In the genomic region with DNA sequence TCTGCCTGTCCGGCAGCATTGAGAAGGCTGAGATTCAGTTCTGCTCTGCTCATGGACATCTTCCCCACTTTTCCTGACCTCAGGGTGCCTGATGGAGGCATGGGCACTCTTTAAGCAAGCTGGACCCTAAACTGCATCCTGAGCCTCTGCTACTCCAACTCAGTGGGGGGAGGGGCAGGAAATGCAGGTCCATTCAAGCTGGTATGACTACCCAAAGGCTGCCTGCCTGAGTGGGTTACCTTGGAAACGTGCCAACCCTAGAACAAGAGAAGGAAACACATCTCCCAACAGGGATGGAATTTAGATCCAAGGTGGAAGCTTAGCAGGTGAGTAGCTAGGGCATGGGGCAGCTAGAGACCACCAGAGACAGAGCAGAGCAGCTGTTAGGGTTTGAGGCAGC, we compare ENCODE assay signal across 21 mouse cellular contexts. TPM values are rescaled to one million over a fixed set of nuclear protein-coding genes. Genes with fewer than 3 reads are reported as not detected.
DNase-seq lines count a peak whose midpoint lies in the region; ATAC-seq and TF ChIP-seq lines count a peak whose summit lies in the region.
"Had no signal": no experiment of that assay in that cellular context is flagged by ENCODE, and none has a peak within 500 bp of the region (broad histone marks: within the 10 kb centered on the region; RNA-seq: fewer than 3 reads in every experiment).

No protein-coding gene starts in this region.

- no peak overlapping the region for H3K4me2 ChIP-seq in embryonic facial prominence, embryonic 14.5 days (ENCODE audit: low read depth, low read length)
- H3K4me2 ChIP-seq in kidney, postnatal 0 days (ENCODE audit: low read length) = no peak overlapping the region
- H3K4me2 ChIP-seq: embryonic facial prominence, embryonic 12.5 days; heart, embryonic 11.5 days; hindbrain, embryonic 12.5 days; hindbrain, embryonic 15.5 days had no signal

- no peaks in the 10 kb centered on the region for H3K4me1 ChIP-seq in embryonic facial prominence, embryonic 14.5 days (ENCODE audit: control insufficient read depth, insufficient read depth, low read length)
- H3K4me1 ChIP-seq in embryonic facial prominence, embryonic 10.5 days = peaks cover 7% of the 10 kb centered on the region
- no peaks in the 10 kb centered on the region for H3K4me1 ChIP-seq in kidney, postnatal 0 days (replicated peaks; ENCODE audit: insufficient read depth, low read length)
- H3K4me1 ChIP-seq: hindbrain, embryonic 15.5 days had no signal

- no peaks in the 10 kb centered on the region for H3K9me3 ChIP-seq in embryonic facial prominence, embryonic 14.5 days (ENCODE audit: control insufficient read depth, low read length)
- H3K9me3 ChIP-seq in embryonic facial prominence, embryonic 10.5 days = no peaks in the 10 kb centered on the region
- H3K9me3 ChIP-seq in kidney, postnatal 0 days (replicated peaks; ENCODE audit: low read length) = no peaks in the 10 kb centered on the region
- H3K9me3 ChIP-seq: embryonic facial prominence, embryonic 12.5 days; hindbrain, embryonic 12.5 days; hindbrain, embryonic 15.5 days had no signal

- 63% methylated on average over 2 of the region's 2 CpGs for WGBS in embryonic facial prominence, embryonic 14.5 days
- 72% methylated on average over 2 of the region's 2 CpGs for WGBS in embryonic facial prominence, embryonic 10.5 days
- WGBS in kidney, postnatal 0 days = 69% methylated on average over 2 of the region's 2 CpGs

- H3K4me3 ChIP-seq in embryonic facial prominence, embryonic 14.5 days (ENCODE audit: low read depth, low read length) = no peak overlapping the region
- H3K4me3 ChIP-seq in embryonic facial prominence, embryonic 10.5 days = no peak overlapping the region
- H3K4me3 ChIP-seq in kidney, postnatal 0 days (replicated peaks; ENCODE audit: low read depth, low read length) = no peak overlapping the region
- H3K4me3 ChIP-seq: embryonic facial prominence, embryonic 12.5 days; erythroblast, embryonic 14.5 days; gastrocnemius, adult 2 months; hindbrain, embryonic 12.5 days; hindbrain, embryonic 15.5 days had no signal

- no peak for ATAC-seq in embryonic facial prominence, embryonic 14.5 days (ENCODE audit: low read depth)
- ATAC-seq in kidney, postnatal 0 days (replicated peaks; ENCODE audit: low FRiP score, low read depth) = 0 out of 2 replicates have a peak, but pooled peaks have one; percentile 11
- ATAC-seq: activated CD4-positive, CD25-positive, alpha-beta regulatory T cell, adult 4 months; forebrain, embryonic 14.5 days; forebrain, postnatal 0 days had no signal

- TF ChIP-seq CTCF in kidney, postnatal 0 days (IDR thresholded peaks at IDR 0.05; ENCODE audit: low read depth) = no peak

- H3K9ac ChIP-seq in embryonic facial prominence, embryonic 14.5 days (ENCODE audit: low read depth, low read length) = no peak overlapping the region
- no peak overlapping the region for H3K9ac ChIP-seq in kidney, postnatal 0 days (ENCODE audit: low read depth, low read length)
- H3K9ac ChIP-seq: embryonic facial prominence, embryonic 12.5 days; forebrain, postnatal 0 days; hindbrain, embryonic 12.5 days; hindbrain, embryonic 15.5 days had no signal

- H3K27me3 ChIP-seq in embryonic facial prominence, embryonic 14.5 days (replicated peaks; ENCODE audit: control insufficient read depth, insufficient read depth, low read length) = no peaks in the 10 kb centered on the region
- H3K27me3 ChIP-seq in embryonic facial prominence, embryonic 10.5 days (replicated peaks; ENCODE audit: low read depth, poor library complexity, severe bottlenecking) = no peaks in the 10 kb centered on the region
- no peaks in the 10 kb centered on the region for H3K27me3 ChIP-seq in kidney, postnatal 0 days (ENCODE audit: insufficient read depth, low read length)
- H3K27me3 ChIP-seq: embryonic facial prominence, embryonic 12.5 days; hindbrain, embryonic 12.5 days; hindbrain, embryonic 15.5 days had no signal

- H3K36me3 ChIP-seq in embryonic facial prominence, embryonic 14.5 days (ENCODE audit: control insufficient read depth, insufficient read depth, low read length) = no peaks in the 10 kb centered on the region
- H3K36me3 ChIP-seq in embryonic facial prominence, embryonic 10.5 days (replicated peaks) = no peaks in the 10 kb centered on the region
- H3K36me3 ChIP-seq in kidney, postnatal 0 days (ENCODE audit: insufficient read depth, low read length) = no peaks in the 10 kb centered on the region
- H3K36me3 ChIP-seq: embryonic facial prominence, embryonic 12.5 days; hindbrain, embryonic 12.5 days; hindbrain, embryonic 15.5 days had no signal

- no peak overlapping the region for H3K27ac ChIP-seq in embryonic facial prominence, embryonic 14.5 days (replicated peaks; ENCODE audit: low read depth, low read length)
- H3K27ac ChIP-seq in embryonic facial prominence, embryonic 10.5 days (replicated peaks) = no peak overlapping the region
- no peak overlapping the region for H3K27ac ChIP-seq in kidney, postnatal 0 days
- H3K27ac ChIP-seq: embryonic facial prominence, embryonic 12.5 days; gastrocnemius, adult 2 months; hindbrain, embryonic 12.5 days; hindbrain, embryonic 15.5 days had no signal

- DNase-seq in embryonic facial prominence, embryonic 14.5 days (ENCODE audit: low spot score) = peak; percentile 24
- DNase-seq in embryonic facial prominence, embryonic 10.5 days (ENCODE audit: low spot score) = no peak
- DNase-seq in kidney, postnatal 0 days (ENCODE audit: low spot score) = no peak
- DNase-seq in kidney, adult 11 months = no peak
- peak; percentile 42 for DNase-seq in right cerebral cortex, postnatal 14 days
- no peak for DNase-seq in right cerebral cortex, postnatal 36 days (ENCODE audit: low spot score in 2 of 2)
- DNase-seq: adrenal gland, adult 8-10 months; adrenal gland, postnatal 25 days; cerebellum, adult 18-20 months; cerebellum, adult 9-10 months; forebrain, postnatal 0 days; gastrocnemius, adult 2 months; gastrocnemius, postnatal 14 days; heart, adult 11 months had no signal

RNA-seq across cellular contexts. Expression of a gene that starts 34.7 kb away (rescaled TPM):
- polyA plus RNA-seq in embryonic facial prominence, embryonic 14.5 days (2014; fragmentation: Nextera tagmentation; extraction: Ambion mirVana) = 93.3 and 104 TPM in 2 replicates
- 84.1 and 89.0 TPM in 2 replicates for polyA plus RNA-seq in embryonic facial prominence, embryonic 10.5 days (2016; fragmentation: Nextera tagmentation; extraction: Ambion mirVana)
- 38.7 and 39.8 TPM in 2 replicates for polyA plus RNA-seq in kidney, postnatal 0 days (2015; fragmentation: Nextera tagmentation; extraction: Ambion mirVana)

RNA-seq across cellular contexts. Expression of a gene that starts 36.5 kb away (rescaled TPM):
- 0.68 and 0.73 TPM in 2 replicates for polyA plus RNA-seq in embryonic facial prominence, embryonic 14.5 days (2014; fragmentation: Nextera tagmentation; extraction: Ambion mirVana)
- 0.30 and 0.45 TPM in 2 replicates for polyA plus RNA-seq in embryonic facial prominence, embryonic 10.5 days (2016; fragmentation: Nextera tagmentation; extraction: Ambion mirVana)
- 0.14 and 0.43 TPM in 2 replicates for polyA plus RNA-seq in kidney, postnatal 0 days (2015; fragmentation: Nextera tagmentation; extraction: Ambion mirVana)
- polyA plus RNA-seq: erythroblast, embryonic 14.5 days had no signal

RNA-seq across cellular contexts. Expression of a gene that starts 40.6 kb away (rescaled TPM):
- 7.0 and 7.2 TPM in 2 replicates for polyA plus RNA-seq in embryonic facial prominence, embryonic 14.5 days (2014; fragmentation: Nextera tagmentation; extraction: Ambion mirVana)
- 11.0 and 11.9 TPM in 2 replicates for polyA plus RNA-seq in embryonic facial prominence, embryonic 10.5 days (2016; fragmentation: Nextera tagmentation; extraction: Ambion mirVana)
- polyA plus RNA-seq in kidney, postnatal 0 days (2015; fragmentation: Nextera tagmentation; extraction: Ambion mirVana) = 20.4 and 22.3 TPM in 2 replicates

RNA-seq across cellular contexts. Expression of a gene that starts 44.4 kb away (rescaled TPM):
- polyA plus RNA-seq in embryonic facial prominence, embryonic 14.5 days (2014; fragmentation: Nextera tagmentation; extraction: Ambion mirVana) = 32.9 and 33.9 TPM in 2 replicates
- polyA plus RNA-seq in embryonic facial prominence, embryonic 10.5 days (2016; fragmentation: Nextera tagmentation; extraction: Ambion mirVana) = 26.4 and 28.0 TPM in 2 replicates
- polyA plus RNA-seq in kidney, postnatal 0 days (2015; fragmentation: Nextera tagmentation; extraction: Ambion mirVana) = 39.3 and 39.4 TPM in 2 replicates

Comparison
In these comparisons a context has a peak if more than half of its experiments do, and no peak if none do; other contexts are left out.
1. DNase-seq: peak in embryonic facial prominence, embryonic 14.5 days (single experiment) and right cerebral cortex, postnatal 14 days (single experiment); none in embryonic facial prominence, embryonic 10.5 days (single experiment), kidney, postnatal 0 days (single experiment), kidney, adult 11 months (single experiment) and right cerebral cortex, postnatal 36 days (0 of 2).